Mouse (Mus musculus) MEL (cell line): Measurements from ENCODE around the gene Sos1. TPM values are rescaled to one million over a fixed set of nuclear protein-coding genes. Genes with fewer than 3 reads are reported as not detected.

ENCODE experiments used
- DNase-seq: peaks from one replicate; pipeline ENCODE4 v3.0.0; 2011; ENCODE audit warnings: low read depth, low spot score
- H3K27ac ChIP-seq: 2 replicates; pipeline ENCODE4 v1.5.1; 2012; ENCODE audit warnings: low read depth, mild to moderate bottlenecking, control low read depth, low read length, moderate library complexity; ENCODE audit not compliant: control insufficient read depth
- H3K27me3 ChIP-seq, 2 experiments: fragments of 150-350 bp in 1 of 2; sonication (generic) in 1 of 2; 2 replicates each; pipeline ENCODE4 v1.6.1; 2012; ENCODE audit warnings: low read length in 2 of 2, mild to moderate bottlenecking in 2 of 2, improper control_type of control experiment in 1 of 2, moderate library complexity in 1 of 2; ENCODE audit not compliant: insufficient read depth in 2 of 2, control insufficient read depth in 1 of 2
- H3K36me3 ChIP-seq, 2 experiments: 2 replicates each; pipeline ENCODE4 v1.6.1; 2012 to 2014; ENCODE audit warnings: low read length in 2 of 2, improper control_type of control experiment in 1 of 2, inconsistent platforms in 1 of 2, mild to moderate bottlenecking in 1 of 2; ENCODE audit not compliant: insufficient read depth in 2 of 2, control insufficient read depth in 1 of 2
- H3K4me1 ChIP-seq, 2 experiments: fragments of 150-350 bp in 1 of 2; sonication (generic) in 1 of 2; 2 replicates each; pipeline ENCODE4 v1.6.1; 2012; ENCODE audit warnings: low read length in 2 of 2, improper control_type of control experiment in 1 of 2, mild to moderate bottlenecking in 1 of 2; ENCODE audit not compliant: insufficient read depth in 2 of 2, control insufficient read depth in 1 of 2
- H3K4me3 ChIP-seq, 2 experiments: fragments of 150-350 bp in 1 of 2; sonication (generic) in 1 of 2; 2 replicates each; pipeline ENCODE4 v1.5.1; 2012; ENCODE audit warnings: low read depth in 2 of 2, low read length in 2 of 2, mild to moderate bottlenecking in 2 of 2, moderate library complexity in 2 of 2, control low read depth in 1 of 2, improper control_type of control experiment in 1 of 2; ENCODE audit not compliant: control insufficient read depth in 1 of 2, insufficient read depth in 1 of 2
- H3K79me2 ChIP-seq: 2 replicates; pipeline ENCODE4 v1.6.1; 2012; ENCODE audit warnings: mild to moderate bottlenecking, low read length, moderate library complexity; ENCODE audit not compliant: control insufficient read depth, poor library complexity, insufficient read depth
- H3K9ac ChIP-seq: 2 replicates; pipeline ENCODE4 v1.6.1; 2012; ENCODE audit warnings: low read depth, mild to moderate bottlenecking, control low read depth, low read length, moderate library complexity; ENCODE audit not compliant: control insufficient read depth, poor library complexity, severe bottlenecking
- H3K9me3 ChIP-seq: fragments of 150-350 bp; sonication (generic); replicated peaks from 2 replicates; pipeline ENCODE4 v1.6.1; 2012; ENCODE audit warnings: mild to moderate bottlenecking, low read length, improper control_type of control experiment, moderate library complexity; ENCODE audit not compliant: insufficient read depth
- CHD1 ChIP-seq: IDR thresholded peaks from 2 replicates; pipeline ENCODE4 v1.6.1; 2012; ENCODE audit warnings: low read depth, mild to moderate bottlenecking, inconsistent platforms, low read length, improper control_type of control experiment
- EP300 ChIP-seq, 2 experiments: IDR thresholded peaks; 2 replicates each; pipeline ENCODE4 v1.6.1; 2011; ENCODE audit warnings: improper control_type of control experiment in 2 of 2, low read length in 2 of 2, low read depth in 1 of 2, mild to moderate bottlenecking in 1 of 2
- ETS1 ChIP-seq: IDR thresholded peaks from 2 replicates; pipeline ENCODE4 v1.6.1; 2012; ENCODE audit warnings: low read depth, mild to moderate bottlenecking, inconsistent platforms, low read length, improper control_type of control experiment, moderate library complexity
- MAFK ChIP-seq: IDR thresholded peaks from 2 replicates; pipeline ENCODE4 v1.6.1; 2011; ENCODE audit warnings: low read depth, mild to moderate bottlenecking, low read length, improper control_type of control experiment, borderline replicate concordance
- MAX ChIP-seq: IDR thresholded peaks from 2 replicates; pipeline ENCODE4 v1.6.1; 2011; ENCODE audit warnings: low read length, improper control_type of control experiment
- MAZ ChIP-seq: IDR thresholded peaks from 2 replicates; pipeline ENCODE4 v1.6.1; 2012; ENCODE audit warnings: low read depth, mild to moderate bottlenecking, inconsistent platforms, low read length, improper control_type of control experiment
- MXI1 ChIP-seq: IDR thresholded peaks from 2 replicates; pipeline ENCODE4 v1.6.1; 2011; ENCODE audit warnings: mild to moderate bottlenecking, low read depth, low read length, improper control_type of control experiment
- MYC ChIP-seq: IDR thresholded peaks from 2 replicates; pipeline ENCODE4 v1.6.1; 2011; ENCODE audit warnings: low read depth, mild to moderate bottlenecking, low read length, improper control_type of control experiment, moderate library complexity
- POLR2A ChIP-seq, 2 experiments: IDR thresholded peaks; 2 replicates each; pipeline ENCODE4 v1.6.1; 2011 to 2012; ENCODE audit warnings: low read length in 2 of 2, mild to moderate bottlenecking in 2 of 2, control low read depth in 1 of 2, improper control_type of control experiment in 1 of 2, low read depth in 1 of 2, moderate library complexity in 1 of 2; ENCODE audit not compliant: control insufficient read depth in 1 of 2, insufficient read depth in 1 of 2, poor library complexity in 1 of 2
- SMC3 ChIP-seq: IDR thresholded peaks from 2 replicates; pipeline ENCODE4 v1.6.1; 2011; ENCODE audit warnings: low read depth, low read length, improper control_type of control experiment
- TBP ChIP-seq: IDR thresholded peaks from 2 replicates; pipeline ENCODE4 v1.8.0; 2011; ENCODE audit warnings: low read depth, low read length, improper control_type of control experiment
- ZC3H11A ChIP-seq: IDR thresholded peaks from 2 replicates; pipeline ENCODE4 v1.6.1; 2012; ENCODE audit warnings: low read depth, mild to moderate bottlenecking, inconsistent platforms, low read length, improper control_type of control experiment
- ZKSCAN1 ChIP-seq: IDR thresholded peaks from 2 replicates; pipeline ENCODE4 v1.6.1; 2012; ENCODE audit warnings: low read depth, mild to moderate bottlenecking, inconsistent platforms, low read length, improper control_type of control experiment, moderate library complexity
- ZMIZ1 ChIP-seq: IDR thresholded peaks from 2 replicates; pipeline ENCODE4 v1.6.1; 2012; ENCODE audit warnings: low read depth, mild to moderate bottlenecking, inconsistent platforms, low read length, improper control_type of control experiment, moderate library complexity
- polyA plus RNA-seq, 2 experiments: library from polyadenylated mRNA; stranded (reverse) in 1 of 2; unstranded in 1 of 2; fragments of >175 nt in 1 of 2; fragments of >200 nt in 1 of 2; gene quantifications; 2 replicates each; pipeline versions ENCODE4 v1.2.1 to v1.2.4; 2012; ENCODE audit warnings: low replicate concordance in 2 of 2, low read depth in 1 of 2; ENCODE audit not compliant: insufficient read length in 2 of 2, insufficient read depth in 1 of 2, missing spikeins in 1 of 2
- total RNA-seq: library from RNA; depleted of rRNA; stranded (reverse); fragments of 300-350 nt; gene quantifications from 2 replicates; pipeline ENCODE4 v1.2.3, GENCODE M21; 2012

Gene Sos1
- total and polyA plus RNA-seq, 3 experiments: 4.6 to 20.3 (median 12.1) TPM

DNA sequence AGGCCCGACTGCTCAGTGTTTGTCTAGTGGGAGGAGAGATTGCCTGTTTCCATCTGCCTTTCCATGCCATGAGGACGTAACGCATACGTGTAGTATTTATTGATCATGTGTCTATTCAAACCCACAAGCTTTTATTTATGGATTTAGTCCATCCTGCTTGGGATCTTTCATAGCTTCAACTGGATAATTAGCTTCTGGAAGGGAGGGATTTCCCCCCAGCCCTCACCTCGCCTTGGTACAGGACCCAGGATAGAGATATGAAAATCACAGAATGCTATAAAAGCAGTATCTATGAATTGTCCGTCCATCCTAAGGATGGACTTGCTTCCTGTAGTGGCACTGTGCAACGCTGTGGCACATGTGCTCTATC, 587 bp upstream of the Sos1 start:
- Histone ChIP-seq H3K27me3 (no peaks in the 10 kb centered on the region), H3K9ac (peak overlapping the region; percentile 96), H3K27ac (peak overlapping the region; percentile 79), H3K9me3 (no peaks in the 10 kb centered on the region), H3K36me3 (peaks cover 0 to 43% of the 10 kb centered on the region in 2 experiments; a peak in 2 of 4 replicates), H3K4me1 (peaks cover 18 to 38% of the 10 kb centered on the region in 2 experiments), H3K79me2 (peaks cover 39% of the 10 kb centered on the region), H3K4me3 (peak overlapping the region; percentile 66 to 95)
- DNase-seq: no peak
- TF ChIP-seq ZKSCAN1 (no peak), CHD1 (0 out of 2 replicates have a peak, but pooled peaks have one; percentile 1)

DNA sequence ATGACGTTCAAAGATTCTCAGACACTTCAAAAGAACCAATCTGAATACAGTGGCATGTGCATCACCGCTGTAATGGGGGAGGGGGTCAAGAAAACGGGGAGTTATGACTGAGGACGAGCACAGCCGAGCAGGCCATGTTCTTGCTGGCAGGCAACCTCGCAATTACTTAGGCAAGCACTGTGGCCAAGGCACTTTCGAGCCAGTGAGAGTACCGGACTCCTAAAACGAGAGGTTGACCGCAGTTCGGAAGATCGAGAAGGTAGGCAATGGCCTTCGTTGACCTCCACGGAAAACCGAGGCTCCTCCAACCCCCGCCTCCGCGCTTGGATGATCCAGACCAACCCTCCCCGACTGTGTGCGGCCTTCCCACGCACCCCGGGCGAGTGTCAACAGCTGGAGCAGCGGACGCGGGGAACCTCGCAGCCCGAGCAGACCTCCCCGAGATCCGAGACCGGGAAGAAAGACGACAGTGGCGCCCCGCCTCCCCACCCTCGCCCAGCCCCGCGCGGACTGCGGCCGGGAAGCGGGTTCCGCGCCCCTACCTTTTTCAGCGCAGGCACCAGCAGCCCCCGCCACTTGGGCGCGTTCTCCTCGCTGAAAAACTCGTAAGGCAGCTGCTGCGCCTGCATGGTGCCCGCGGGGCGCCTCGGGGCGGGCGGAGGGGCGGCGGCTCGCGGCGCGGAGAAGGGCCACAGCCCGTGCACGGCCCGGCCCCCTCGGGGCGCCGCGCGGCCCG, 790 bp downstream of the Sos1 start:
- peak overlapping the region; percentile 92 to 95 for H3K4me3 ChIP-seq
- peak overlapping the region; percentile 96 for H3K9ac ChIP-seq
- H3K4me1 ChIP-seq: peaks cover 14 to 33% of the 10 kb centered on the region in 2 experiments
- DNase-seq: peak; percentile 88
- H3K27ac ChIP-seq: peak overlapping the region; percentile 86
- H3K27me3 ChIP-seq: no peaks in the 10 kb centered on the region
- no peaks in the 10 kb centered on the region for H3K9me3 ChIP-seq
- TF ChIP-seq TBP: 0 out of 2 replicates have a peak, but pooled peaks have one; percentile 55
- peak; percentile 19 to 39; a peak in 1 of 4 replicates for TF ChIP-seq POLR2A (IDR thresholded peaks at IDR 0.05; ENCODE audit: control insufficient read depth in 1 of 2, insufficient read depth in 1 of 2, low read depth in 1 of 2, low read length in 2 of 2, poor library complexity in 1 of 2)
- TF ChIP-seq ETS1: 0 out of 2 replicates have a peak, but pooled peaks have one; percentile 13
- TF ChIP-seq MAFK: no peak
- no peak; the same call in 1 of the 2 replicates for TF ChIP-seq SMC3
- TF ChIP-seq ZMIZ1: no peak
- peak; percentile 39; the same call in 1 of the 2 replicates for TF ChIP-seq MYC
- TF ChIP-seq MXI1: peak; percentile 86
- TF ChIP-seq MAZ: 0 out of 2 replicates have a peak, but pooled peaks have one; percentile 32
- no peak for TF ChIP-seq EP300 (IDR thresholded peaks at IDR 0.05; ENCODE audit: low read depth in 1 of 2, low read length in 2 of 2)
- TF ChIP-seq MAX: peak; percentile 25; the same call in 1 of the 2 replicates
- TF ChIP-seq ZC3H11A: no peak
- TF ChIP-seq, all 39 proteins: peak for 7
- peaks cover 49% of the 10 kb centered on the region for H3K79me2 ChIP-seq
- peaks cover 3 to 39% of the 10 kb centered on the region in 2 experiments; a peak in 2 of 4 replicates for H3K36me3 ChIP-seq
